Mouse (Mus musculus) liver, embryonic 16.5 days (tissue): ENCODE measurements around the gene Wfdc16. TPM values are rescaled to one million over a fixed set of nuclear protein-coding genes. Genes with fewer than 3 reads are reported as not detected.

Experiments
- ATAC-seq: fragments of 200-750 bp; cut with Nextera tagmentation; 2 replicates; pipeline ENCODE4 v1.8.0; 2017; ENCODE audit warnings: low read depth, mild to moderate bottlenecking, moderate number of reproducible peaks, moderate library complexity
- H3K27ac ChIP-seq: fragments of 300-500 bp; sonication (generic); 2 replicates; pipeline ENCODE4 v1.5.1; 2014; ENCODE audit warnings: mild to moderate bottlenecking, low read length
- H3K27me3 ChIP-seq: fragments of 300-500 bp; sonication (generic); 2 replicates; pipeline ENCODE4 v1.6.1; 2014; ENCODE audit warnings: low read depth, low read length, mixed read lengths; ENCODE audit not compliant: control insufficient read depth, insufficient read depth
- H3K36me3 ChIP-seq: fragments of 300-500 bp; sonication (generic); 2 replicates; pipeline ENCODE4 v1.6.1; 2014; ENCODE audit warnings: mild to moderate bottlenecking; ENCODE audit not compliant: control insufficient read depth, insufficient read depth
- H3K4me1 ChIP-seq: fragments of 300-500 bp; sonication (generic); 2 replicates; pipeline ENCODE4 v1.6.1; 2014; ENCODE audit warnings: low read depth, low read length, mixed read lengths; ENCODE audit not compliant: control insufficient read depth
- H3K4me2 ChIP-seq: fragments of 300-500 bp; sonication (generic); 2 replicates; pipeline ENCODE4 v1.6.1; 2014; ENCODE audit warnings: low read depth, low read length, mixed read lengths
- H3K4me3 ChIP-seq: fragments of 300-500 bp; sonication (generic); 2 replicates; pipeline ENCODE4 v1.5.1; 2014; ENCODE audit warnings: low read depth, mild to moderate bottlenecking, low read length
- H3K9ac ChIP-seq: fragments of 300-500 bp; sonication (generic); 2 replicates; pipeline ENCODE4 v1.6.1; 2014; ENCODE audit warnings: low read depth, low read length
- H3K9me3 ChIP-seq: fragments of 300-500 bp; sonication (generic); replicated peaks from 2 replicates; pipeline ENCODE4 v1.6.1; 2016; ENCODE audit warnings: low read length; ENCODE audit not compliant: control insufficient read depth
- WGBS: fragments of 180-500 bp; shearing (Covaris S2); extraction: QIAGEN DNeasy Blood & Tissue Kit; methylation state at CpG from one replicate; pipeline ENCODE4 v1.1.7; 2014; ENCODE audit not compliant: insufficient replicate concordance; 5-methylcytosine and 5-hydroxymethylcytosine counted together
- polyA plus RNA-seq: library from polyadenylated mRNA; unstranded; fragments of >200 nt; fragmentation: Nextera tagmentation; extraction: Ambion mirVana; gene quantifications from 2 replicates; pipeline ENCODE4 v1.2.1, GENCODE M21; 2015

Gene Wfdc16
- polyA plus RNA-seq, result not detected in 2 replicates

- no peak within 1 kb of the TSS for H3K27ac ChIP-seq
- 55% methylated on average over 3 of the region's 3 CpGs for WGBS
- ATAC-seq, result no peak
- H3K27me3 ChIP-seq, result no peaks in the 10 kb centered on the region
- no peak within 1 kb of the TSS for H3K4me2 ChIP-seq
- H3K9me3 ChIP-seq, result no peaks in the 10 kb centered on the region
- H3K36me3 ChIP-seq, result no peaks in the 10 kb centered on the region
- H3K9ac ChIP-seq, result no peak within 1 kb of the TSS
- H3K4me3 ChIP-seq, result no peak within 1 kb of the TSS
- no peaks in the 10 kb centered on the region for H3K4me1 ChIP-seq
These were observed at the start of gene Wfdc16 for GRCm38 (mm10) chr2:164638696-164639095. TSS of gene Wfdc16 (minus strand) at chr2:164638796.

GRCm38 (mm10) chr2:164684807-164685206 is 46.2 kb upstream of the Wfdc16 start, which contains the start of gene Wfdc13:
TSS of gene Wfdc13 (plus strand) at chr2:164685107.
- Histone ChIP-seq H3K27ac (no peak within 1 kb of the TSS), H3K9me3 (no peaks in the 10 kb centered on the region), H3K4me1 (no peaks in the 10 kb centered on the region), H3K4me3 (no peak within 1 kb of the TSS), H3K27me3 (no peaks in the 10 kb centered on the region), H3K36me3 (no peaks in the 10 kb centered on the region), H3K9ac (no peak within 1 kb of the TSS), H3K4me2 (no peak within 1 kb of the TSS)
- 57% methylated on average over 3 of the region's 3 CpGs for WGBS
- ATAC-seq, result no peak

- Histone ChIP-seq H3K4me3 (no peak overlapping the region), H3K9ac (no peak overlapping the region), H3K4me1 (peaks cover 7% of the 10 kb centered on the region), H3K27ac (no peak overlapping the region), H3K36me3 (no peaks in the 10 kb centered on the region), H3K4me2 (no peak overlapping the region), H3K9me3 (no peaks in the 10 kb centered on the region), H3K27me3 (no peaks in the 10 kb centered on the region)
- 20% methylated on average over 3 of the region's 3 CpGs for WGBS
- peak; percentile 48; the same call in 1 of the 2 replicates for ATAC-seq
These were observed 41.3 kb upstream of the Wfdc16 start for GRCm38 (mm10) chr2:164679906-164680305.

DNA sequence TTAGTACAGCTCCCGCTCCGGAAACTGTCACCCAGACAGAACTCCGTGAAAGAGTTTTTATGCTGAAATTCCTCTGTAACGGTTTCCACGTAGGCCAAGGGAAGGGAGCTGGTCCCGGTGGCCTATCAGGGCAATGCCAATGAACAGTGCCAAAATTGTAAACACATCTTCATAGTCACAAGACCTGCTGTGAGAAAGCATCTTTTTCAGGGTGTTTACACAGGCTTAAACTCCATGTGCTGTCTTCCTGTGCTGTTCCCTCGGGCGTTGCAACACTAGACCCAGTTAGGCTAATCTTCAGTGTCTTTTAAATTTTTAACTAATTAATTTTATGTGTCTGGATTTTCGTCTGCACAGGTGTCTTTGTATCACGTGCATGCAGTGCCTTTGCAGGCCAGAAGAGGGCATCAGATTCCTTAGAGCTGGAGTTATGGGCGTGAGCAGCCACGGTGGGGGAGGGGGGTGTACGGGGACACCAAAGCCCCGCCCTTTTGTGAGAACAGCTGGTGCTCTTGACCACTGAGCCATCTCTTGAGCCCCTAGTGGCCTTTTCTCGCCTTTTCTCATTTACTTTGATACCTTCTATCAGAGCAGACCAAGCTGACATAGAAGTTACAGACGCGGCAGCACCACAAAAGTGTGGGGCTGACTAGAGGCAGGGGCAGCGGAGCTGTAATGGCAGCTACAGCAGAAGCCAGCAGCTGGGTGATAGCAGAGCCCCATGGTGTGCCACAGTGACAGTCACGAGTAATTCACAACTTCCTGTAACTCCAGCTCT is 40.4 kb upstream of the Wfdc16 start:
- Histone ChIP-seq H3K9ac (no peak overlapping the region), H3K4me3 (peak overlapping the region; percentile 22; the same call in 1 of the 2 replicates)
- ATAC-seq, result peak; percentile 51

GRCm38 (mm10) chr2:164676916-164677685 is 38.5 kb upstream of the Wfdc16 start:
- H3K9ac ChIP-seq, result no peak overlapping the region

More for the DNA sequence above, 40.4 kb upstream of the Wfdc16 start:
- Histone ChIP-seq H3K36me3 (no peaks in the 10 kb centered on the region), H3K27me3 (no peaks in the 10 kb centered on the region), H3K4me1 (peaks cover 7% of the 10 kb centered on the region), H3K4me2 (peak overlapping the region; percentile 56), H3K27ac (peak overlapping the region; percentile 54), H3K9me3 (no peaks in the 10 kb centered on the region)
- WGBS, result 19% methylated on average over 19 of the region's 19 CpGs

DNA sequence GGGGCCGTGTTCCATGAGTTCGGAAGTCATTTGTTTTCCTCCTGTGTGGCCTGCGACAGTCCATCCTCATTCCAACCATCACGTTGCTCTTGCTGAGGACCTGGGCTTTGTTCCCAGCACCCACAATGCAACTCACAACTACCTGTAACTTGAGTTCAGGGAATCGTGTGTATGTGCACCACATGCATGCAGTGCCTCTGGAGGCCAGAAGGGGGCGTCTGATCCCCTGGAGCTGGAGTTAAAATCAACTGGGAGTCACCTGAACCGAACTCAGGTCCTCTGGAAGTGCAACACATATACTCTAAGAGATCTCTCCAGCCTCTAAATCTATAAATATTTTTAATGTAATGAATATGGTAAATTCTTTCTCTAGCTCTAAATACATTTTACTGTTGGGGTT is 37.5 kb upstream of the Wfdc16 start:
- no peak overlapping the region for H3K9ac ChIP-seq
- H3K27me3 ChIP-seq, result no peaks in the 10 kb centered on the region
- no peak for ATAC-seq
- H3K27ac ChIP-seq, result no peak overlapping the region
- 62% methylated on average over 7 of the region's 7 CpGs for WGBS
- H3K4me3 ChIP-seq, result no peak overlapping the region
- no peaks in the 10 kb centered on the region for H3K36me3 ChIP-seq
- H3K9me3 ChIP-seq, result no peaks in the 10 kb centered on the region
- H3K4me2 ChIP-seq, result no peak overlapping the region
- peaks cover 7% of the 10 kb centered on the region for H3K4me1 ChIP-seq

More at GRCm38 (mm10) chr2:164676916-164677685, 38.5 kb upstream of the Wfdc16 start:
- ATAC-seq, result no peak
- Histone ChIP-seq H3K27ac (no peak overlapping the region), H3K27me3 (no peaks in the 10 kb centered on the region), H3K9me3 (no peaks in the 10 kb centered on the region), H3K4me2 (no peak overlapping the region), H3K36me3 (no peaks in the 10 kb centered on the region), H3K4me3 (no peak overlapping the region), H3K4me1 (peaks cover 7% of the 10 kb centered on the region)
- WGBS, result 63% methylated on average over 16 of the region's 16 CpGs

GRCm38 (mm10) chr2:164673987-164674386 is 35.4 kb upstream of the Wfdc16 start, which contains the start of gene Wfdc11:
TSS of gene Wfdc11 (minus strand) at chr2:164674087.
- no peak within 1 kb of the TSS for H3K4me2 ChIP-seq
- no peak for ATAC-seq
- 50% methylated on average over 7 of the region's 7 CpGs for WGBS

DNA sequence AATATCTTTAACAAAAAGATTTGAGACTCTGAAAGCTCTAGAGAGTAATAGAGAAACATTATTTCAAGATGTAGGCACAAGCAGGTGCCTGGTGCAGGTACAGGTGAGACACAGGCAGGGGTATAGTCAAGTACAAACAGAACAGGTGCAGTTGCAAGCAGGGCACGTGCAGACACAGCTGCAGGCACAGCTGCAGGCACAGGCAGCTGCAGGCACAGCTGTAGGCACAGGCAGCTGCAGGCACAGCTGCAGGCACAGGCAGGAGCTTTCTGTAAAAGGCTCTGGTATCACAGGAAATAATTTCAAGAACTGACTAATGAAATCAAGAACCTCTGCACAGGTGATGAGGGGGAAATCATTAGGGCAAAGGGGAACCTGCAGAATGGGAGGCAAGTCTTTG is 32.3 kb upstream of the Wfdc16 start:
- Histone ChIP-seq H3K27me3 (no peaks in the 10 kb centered on the region), H3K27ac (no peak overlapping the region), H3K9ac (no peak overlapping the region), H3K4me1 (no peaks in the 10 kb centered on the region), H3K36me3 (no peaks in the 10 kb centered on the region), H3K9me3 (no peaks in the 10 kb centered on the region; the same call in 1 of the 2 replicates), H3K4me3 (no peak overlapping the region), H3K4me2 (no peak overlapping the region)
- no peak for ATAC-seq
- WGBS, result 22% methylated on average over 1 of the region's 1 CpGs

More at GRCm38 (mm10) chr2:164673987-164674386, 35.4 kb upstream of the Wfdc16 start, which contains the start of gene Wfdc11:
- H3K9ac ChIP-seq, result no peak within 1 kb of the TSS
- H3K27ac ChIP-seq, result no peak within 1 kb of the TSS
- no peaks in the 10 kb centered on the region for H3K27me3 ChIP-seq
- no peak within 1 kb of the TSS for H3K4me3 ChIP-seq
- no peaks in the 10 kb centered on the region for H3K36me3 ChIP-seq
- peaks cover 3% of the 10 kb centered on the region for H3K4me1 ChIP-seq
- H3K9me3 ChIP-seq, result no peaks in the 10 kb centered on the region
